13 mouse cellular contexts compared by ENCODE assay signal in the genomic region with DNA sequence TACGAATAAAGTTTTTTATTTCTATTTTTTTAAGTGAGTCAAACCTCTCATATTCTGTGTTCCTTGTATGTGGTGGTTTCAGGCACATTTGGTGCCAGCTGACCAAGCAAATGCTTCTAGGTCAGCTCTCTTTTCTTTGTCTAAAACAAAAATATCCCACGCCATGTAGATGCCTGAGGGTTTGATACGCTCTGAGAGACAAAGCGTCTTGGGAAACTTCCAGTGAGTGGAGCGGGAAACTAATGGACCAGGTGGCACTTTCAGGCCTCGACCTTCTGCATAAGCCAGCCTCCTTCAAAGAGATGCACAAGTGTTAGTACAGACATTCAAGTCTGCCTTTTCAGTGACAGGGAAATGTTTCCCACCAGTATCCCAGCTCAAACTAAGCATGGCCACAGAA.
"Had no signal": no experiment of that assay in that cellular context is flagged by ENCODE, and none has a peak within 500 bp of the region (broad histone marks: within the 10 kb centered on the region; RNA-seq: fewer than 3 reads in every experiment).

No protein-coding gene starts in this region.

- H3K27me3 ChIP-seq: limb, embryonic 13.5 days; midbrain, embryonic 12.5 days; neural tube, embryonic 13.5 days had no signal

- H3K4me3 ChIP-seq: limb, embryonic 13.5 days; midbrain, embryonic 12.5 days; neural tube, embryonic 13.5 days had no signal

- H3K9me3 ChIP-seq: limb, embryonic 13.5 days; midbrain, embryonic 12.5 days; neural tube, embryonic 13.5 days had no signal

- ATAC-seq: midbrain, embryonic 16.5 days had no signal

- H3K9ac ChIP-seq: limb, embryonic 13.5 days; liver, embryonic 14.5 days; midbrain, embryonic 12.5 days; neural tube, embryonic 13.5 days had no signal

- H3K36me3 ChIP-seq: limb, embryonic 13.5 days; midbrain, embryonic 12.5 days; neural tube, embryonic 13.5 days had no signal

- DNase-seq: kidney, postnatal 25 days; layer of hippocampus, adult 9-11 months; lung, adult 18-20 months; retina, postnatal 1 day; right cerebral cortex, postnatal 4 days; spleen, adult 18-20 months; thymus, adult 18-20 months; thymus, postnatal 14 days had no signal

- H3K27ac ChIP-seq: limb, embryonic 13.5 days; liver, embryonic 14.5 days; midbrain, embryonic 12.5 days; neural tube, embryonic 13.5 days had no signal

- H3K4me2 ChIP-seq: limb, embryonic 13.5 days; midbrain, embryonic 12.5 days; neural tube, embryonic 13.5 days had no signal
